Mouse (Mus musculus) G1E (cell line): Measurements from ENCODE around the gene Alg3.

Experiments used
- CTCF ChIP-seq: IDR thresholded peaks from 2 replicates; pipeline ENCODE4 v1.5.1; 2012; ENCODE audit warnings: low read depth, low read length, inconsistent platforms, mixed read lengths
- GATA1 ChIP-seq: IDR thresholded peaks from 2 replicates; pipeline ENCODE4 v1.6.1; 2012; ENCODE audit warnings: borderline replicate concordance, low read length, inconsistent platforms, mixed read lengths
- GATA2 ChIP-seq: IDR thresholded peaks from 2 replicates; pipeline ENCODE4 v1.6.1; 2012; ENCODE audit warnings: low read depth, low read length, inconsistent platforms, borderline replicate concordance
- POLR2AphosphoS5 ChIP-seq: IDR thresholded peaks from 2 replicates; pipeline ENCODE4 v1.6.1; 2012; ENCODE audit warnings: low read depth, low read length, inconsistent platforms; ENCODE audit not compliant: insufficient replicate concordance
- TAL1 ChIP-seq: conservative IDR thresholded peaks from 2 replicates; pipeline ENCODE4 v1.6.1; 2012; ENCODE audit warnings: low read depth, low read length, inconsistent platforms, mixed read lengths

DNA sequence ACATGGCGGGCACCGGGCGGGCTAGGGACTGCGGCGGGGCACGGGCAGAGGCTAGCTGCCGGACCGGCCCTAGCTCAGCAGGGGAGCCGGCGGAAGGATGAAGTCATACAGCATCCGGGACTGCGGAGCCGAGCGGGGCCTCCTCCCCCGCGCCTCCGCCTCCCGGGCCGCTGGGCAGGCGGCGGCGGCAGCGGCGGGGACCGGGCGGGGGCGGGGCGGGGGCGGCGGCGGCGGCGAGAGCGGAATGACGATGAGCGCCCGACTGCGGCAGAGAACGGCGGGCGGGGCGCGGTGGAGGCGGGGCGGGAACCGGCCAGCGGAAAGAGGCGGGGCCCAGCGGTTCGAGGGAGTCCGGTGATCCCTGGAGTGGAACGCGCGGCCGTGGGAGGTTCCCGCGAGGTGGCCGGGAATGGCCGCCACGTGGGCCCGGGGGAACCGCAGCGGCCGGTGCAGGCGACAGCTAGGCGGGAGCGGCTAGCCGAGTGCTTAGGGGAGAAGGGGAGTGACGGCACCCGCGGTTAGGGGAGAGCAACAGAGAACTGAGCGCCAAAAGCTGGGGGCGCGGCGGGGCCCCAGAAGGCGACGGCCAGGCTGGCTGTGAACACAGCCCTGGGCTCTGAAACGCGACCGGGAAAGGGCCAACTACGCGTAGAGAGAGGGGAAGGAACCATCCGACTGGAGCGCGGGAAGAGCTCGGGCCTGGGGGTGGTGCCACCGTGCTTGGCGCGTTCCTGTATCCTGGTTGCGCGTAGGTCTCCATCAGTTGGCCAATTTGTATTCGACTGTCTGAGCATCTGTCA lies 9.9 kb upstream of the Alg3 start, which contains the start of gene Camk2n2:
- TF ChIP-seq TAL1 = no peak
- no peak for TF ChIP-seq POLR2AphosphoS5
- TF ChIP-seq CTCF = no peak
- no peak for TF ChIP-seq GATA1
- TF ChIP-seq GATA2 = no peak
